Mouse (Mus musculus) testis, adult 2 months (tissue): Measurements from ENCODE around the gene Pgs1. TPM values are rescaled to one million over a fixed set of nuclear protein-coding genes. Genes with fewer than 3 reads are reported as not detected.

Experiments
- H3K27ac ChIP-seq: fragments of 200-500 bp; 2 replicates; pipeline ENCODE4 v1.5.1; 2012; ENCODE audit warnings: low read depth, low read length; ENCODE audit not compliant: control insufficient read depth, insufficient read depth
- H3K27me3 ChIP-seq: fragments of 200-500 bp; 2 replicates; pipeline ENCODE4 v1.6.1; 2012; ENCODE audit warnings: mild to moderate bottlenecking, low read length, moderate library complexity; ENCODE audit not compliant: control insufficient read depth, insufficient read depth
- H3K36me3 ChIP-seq: fragments of 200-500 bp; 2 replicates; pipeline ENCODE4 v1.6.1; 2012; ENCODE audit warnings: mild to moderate bottlenecking, low read length; ENCODE audit not compliant: control insufficient read depth, insufficient read depth
- H3K4me1 ChIP-seq: fragments of 200-500 bp; 2 replicates; pipeline ENCODE4 v1.6.1; 2012; ENCODE audit warnings: low read length; ENCODE audit not compliant: control insufficient read depth, insufficient read depth
- H3K4me3 ChIP-seq: fragments of 200-500 bp; 2 replicates; pipeline ENCODE4 v1.5.1; 2012; ENCODE audit warnings: low read depth, mild to moderate bottlenecking, low read length, moderate library complexity, mixed read lengths; ENCODE audit not compliant: control insufficient read depth
- CTCF ChIP-seq: fragments of 200-500 bp; IDR thresholded peaks from 2 replicates; pipeline ENCODE4 v1.5.1; 2012; ENCODE audit warnings: low read depth, mild to moderate bottlenecking, inconsistent platforms, low read length, moderate library complexity; ENCODE audit not compliant: control insufficient read depth, insufficient read depth, insufficient replicate concordance
- POLR2A ChIP-seq: fragments of 200-500 bp; IDR thresholded peaks from 2 replicates; pipeline ENCODE4 v1.6.1; 2012; ENCODE audit warnings: low read depth, mild to moderate bottlenecking, inconsistent platforms, low read length, moderate library complexity; ENCODE audit not compliant: control insufficient read depth
- polyA plus RNA-seq: library from polyadenylated mRNA; depleted of rRNA; stranded (reverse); fragments of >200 nt; gene quantifications from 2 replicates; pipeline ENCODE4 v1.2.3, GENCODE M21; 2012

Pgs1 gene
- polyA plus RNA-seq, 1 experiment, result 55.3 TPM

DNA sequence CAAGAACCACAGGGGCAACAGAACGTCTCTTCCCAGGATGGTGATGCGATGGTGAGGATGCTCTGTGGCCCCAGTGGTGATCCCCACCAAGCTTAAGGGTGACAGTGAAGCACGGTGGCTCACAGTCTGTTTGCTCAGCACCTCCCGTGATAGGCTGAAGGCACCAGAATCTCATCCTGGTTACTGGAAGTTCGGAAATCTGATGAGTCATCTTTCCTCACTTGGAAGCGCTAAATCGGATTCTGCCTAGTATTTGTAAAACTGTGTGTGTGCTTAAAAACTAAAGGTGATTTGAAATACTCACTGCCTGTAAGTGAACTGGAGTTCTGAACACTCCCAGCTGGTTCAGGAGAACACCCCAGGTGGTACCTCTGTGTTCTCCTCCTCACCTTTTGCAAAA, 2.3 kb upstream of the Pgs1 start:
- H3K27me3 ChIP-seq, result no peaks in the 10 kb centered on the region
- H3K27ac ChIP-seq, result no peak overlapping the region
- H3K36me3 ChIP-seq, result no peaks in the 10 kb centered on the region
- no peak overlapping the region for H3K4me3 ChIP-seq
- H3K4me1 ChIP-seq, result peaks cover 12% of the 10 kb centered on the region
- TF ChIP-seq CTCF, result no peak
- TF ChIP-seq POLR2A, result no peak

DNA sequence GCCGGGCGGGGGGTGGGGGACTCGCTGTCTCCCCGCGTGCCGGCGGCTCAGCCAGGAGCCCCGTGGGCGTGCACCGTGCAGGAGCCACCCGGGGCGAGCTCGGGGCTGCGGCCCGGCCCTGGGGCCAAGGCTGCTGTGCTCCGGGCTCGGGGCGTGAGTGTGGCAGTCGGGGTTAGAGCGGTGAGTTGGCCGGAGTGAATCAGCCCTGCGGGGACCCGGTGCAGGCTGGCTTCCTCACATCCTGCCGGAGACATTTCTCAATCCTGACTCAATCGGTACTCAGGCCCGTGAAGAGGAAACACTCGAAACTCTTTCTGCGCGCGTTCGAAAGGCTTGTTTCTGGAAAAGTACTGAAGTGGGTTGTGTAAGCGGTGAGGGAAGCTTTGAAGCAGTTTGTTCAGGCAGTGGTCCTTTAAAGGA, 950 bp downstream of the Pgs1 start:
- H3K27ac ChIP-seq, result peak overlapping the region; percentile 42
- no peak for TF ChIP-seq CTCF
- no peak for TF ChIP-seq POLR2A
- H3K36me3 ChIP-seq, result no peaks in the 10 kb centered on the region
- peaks cover 10% of the 10 kb centered on the region for H3K4me1 ChIP-seq
- H3K27me3 ChIP-seq, result no peaks in the 10 kb centered on the region
- H3K4me3 ChIP-seq, result peak overlapping the region; percentile 93

DNA sequence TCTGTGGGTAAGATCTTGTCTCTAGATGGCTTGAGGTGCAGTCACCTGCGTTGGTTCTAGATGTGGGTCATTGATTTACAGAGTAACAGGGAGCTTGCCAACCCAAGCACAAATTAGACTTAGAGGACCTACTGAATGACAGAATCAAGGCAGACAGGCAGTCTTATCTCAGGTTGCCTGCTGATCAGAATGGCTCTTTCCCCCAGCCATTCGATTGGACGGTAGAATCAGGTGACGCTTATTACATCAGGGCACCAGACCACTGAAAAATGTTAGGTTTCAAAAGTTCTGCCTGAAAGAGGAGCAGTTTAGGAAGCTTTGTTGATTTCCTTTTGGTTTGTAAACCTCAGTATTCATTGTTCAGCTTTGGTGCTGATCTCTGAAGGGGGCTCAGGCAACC, 1.9 kb downstream of the Pgs1 start:
- H3K27ac ChIP-seq, result no peak overlapping the region
- H3K4me1 ChIP-seq, result peaks cover 10% of the 10 kb centered on the region

DNA sequence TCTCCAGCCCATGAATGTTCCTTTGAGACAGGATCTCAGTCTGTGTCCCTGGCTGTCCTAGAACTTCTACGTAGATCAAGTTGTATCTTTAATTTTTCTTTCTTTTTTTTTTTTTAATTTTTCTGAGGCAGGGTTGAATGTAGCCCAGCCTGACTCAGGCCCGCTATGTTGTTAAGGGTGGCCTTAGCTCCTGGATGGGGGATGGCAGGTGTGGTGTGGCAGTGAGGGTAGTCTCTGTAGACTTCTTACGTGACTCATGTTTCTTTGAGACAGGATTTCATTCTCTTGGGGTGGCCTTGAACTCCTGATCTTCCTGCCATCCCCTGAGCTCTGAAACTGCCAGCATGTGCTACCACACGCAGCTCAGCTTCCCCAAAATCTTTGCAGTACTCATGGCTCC, 3.1 kb downstream of the Pgs1 start:
- TF ChIP-seq POLR2A (no peak), CTCF (no peak)
- H3K27ac ChIP-seq, result no peak overlapping the region
- H3K4me3 ChIP-seq, result no peak overlapping the region
- no peaks in the 10 kb centered on the region for H3K27me3 ChIP-seq
- H3K4me1 ChIP-seq, result peaks cover 18% of the 10 kb centered on the region
- no peaks in the 10 kb centered on the region for H3K36me3 ChIP-seq

More for the DNA sequence above, 1.9 kb downstream of the Pgs1 start:
- Histone ChIP-seq H3K36me3 (no peaks in the 10 kb centered on the region), H3K4me3 (no peak overlapping the region; the same call in 1 of the 2 replicates), H3K27me3 (no peaks in the 10 kb centered on the region)
- TF ChIP-seq POLR2A, result no peak
- TF ChIP-seq CTCF, result no peak

DNA sequence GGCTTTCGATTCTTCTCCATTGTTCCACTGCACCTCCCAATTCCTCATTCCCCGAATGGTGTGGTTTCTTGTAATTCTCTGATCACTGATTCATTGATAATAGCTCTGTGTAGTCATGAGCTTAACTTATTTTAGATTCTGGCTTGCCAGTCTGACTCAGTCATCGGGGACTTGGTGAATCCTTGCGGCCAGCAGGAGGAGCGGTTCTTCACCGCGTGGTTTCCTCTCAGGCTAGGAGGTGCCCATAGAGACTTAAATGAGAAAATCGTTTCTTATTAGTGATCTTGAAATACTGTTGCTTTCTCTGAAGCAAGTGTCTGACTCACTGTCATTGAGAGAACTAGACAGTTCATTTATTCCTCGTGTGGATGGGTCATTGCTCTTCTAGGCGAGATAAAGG, 3.8 kb downstream of the Pgs1 start:
- Histone ChIP-seq H3K4me3 (no peak overlapping the region), H3K27ac (no peak overlapping the region), H3K4me1 (peaks cover 18% of the 10 kb centered on the region), H3K36me3 (no peaks in the 10 kb centered on the region), H3K27me3 (no peaks in the 10 kb centered on the region)
- TF ChIP-seq CTCF (no peak; the same call in 1 of the 2 replicates), POLR2A (no peak)

DNA sequence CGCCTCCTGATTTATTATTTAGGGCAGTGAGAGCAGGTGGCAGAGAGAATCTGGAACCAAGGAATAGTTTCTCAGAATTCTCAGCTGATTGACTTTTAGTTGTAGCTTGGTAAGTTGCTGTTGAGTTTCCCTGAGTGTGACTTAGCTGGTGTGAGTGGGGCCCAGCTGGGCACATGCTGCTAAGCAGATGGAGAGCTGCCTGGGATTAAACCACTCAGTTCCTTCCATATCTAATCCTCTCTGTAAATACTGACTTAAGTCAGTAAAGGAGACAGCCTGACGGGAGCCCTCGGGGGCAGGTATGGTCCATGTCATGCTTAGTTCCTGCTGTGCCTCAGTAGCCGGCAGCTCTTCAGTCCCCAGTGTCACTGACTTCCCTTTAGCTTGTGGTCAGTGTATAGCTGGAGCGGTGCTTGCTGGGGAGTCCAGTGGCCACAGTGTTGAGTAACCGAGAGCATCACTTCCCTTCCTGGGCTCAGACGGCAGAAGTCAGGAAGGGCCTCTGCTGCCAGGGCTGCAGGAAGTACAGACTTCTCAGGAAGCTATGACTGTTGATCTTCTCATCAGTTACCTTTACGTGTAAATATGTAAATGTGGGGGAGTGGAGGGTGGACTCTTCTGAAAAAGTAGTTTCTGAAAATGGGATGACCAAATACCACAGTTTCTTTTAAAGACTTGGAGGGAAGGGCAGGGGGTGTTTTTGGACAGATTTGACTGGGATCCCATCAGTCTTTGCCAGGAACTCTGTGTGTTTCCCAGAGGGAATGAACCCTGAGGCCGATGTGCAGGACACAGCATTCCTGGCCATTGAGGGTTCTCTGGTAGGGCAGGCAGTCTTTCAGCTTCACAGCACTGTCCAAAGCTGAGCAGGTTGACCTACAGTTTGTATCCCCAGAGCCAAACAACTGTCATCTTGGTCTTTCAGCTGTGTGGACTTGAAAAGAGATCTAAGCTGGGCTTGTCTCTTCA, 5.7 kb downstream of the Pgs1 start:
- Histone ChIP-seq H3K4me3 (no peak overlapping the region), H3K27ac (no peak overlapping the region), H3K4me1 (peaks cover 12% of the 10 kb centered on the region), H3K36me3 (no peaks in the 10 kb centered on the region), H3K27me3 (no peaks in the 10 kb centered on the region)
- TF ChIP-seq CTCF, result no peak
- no peak for TF ChIP-seq POLR2A

DNA sequence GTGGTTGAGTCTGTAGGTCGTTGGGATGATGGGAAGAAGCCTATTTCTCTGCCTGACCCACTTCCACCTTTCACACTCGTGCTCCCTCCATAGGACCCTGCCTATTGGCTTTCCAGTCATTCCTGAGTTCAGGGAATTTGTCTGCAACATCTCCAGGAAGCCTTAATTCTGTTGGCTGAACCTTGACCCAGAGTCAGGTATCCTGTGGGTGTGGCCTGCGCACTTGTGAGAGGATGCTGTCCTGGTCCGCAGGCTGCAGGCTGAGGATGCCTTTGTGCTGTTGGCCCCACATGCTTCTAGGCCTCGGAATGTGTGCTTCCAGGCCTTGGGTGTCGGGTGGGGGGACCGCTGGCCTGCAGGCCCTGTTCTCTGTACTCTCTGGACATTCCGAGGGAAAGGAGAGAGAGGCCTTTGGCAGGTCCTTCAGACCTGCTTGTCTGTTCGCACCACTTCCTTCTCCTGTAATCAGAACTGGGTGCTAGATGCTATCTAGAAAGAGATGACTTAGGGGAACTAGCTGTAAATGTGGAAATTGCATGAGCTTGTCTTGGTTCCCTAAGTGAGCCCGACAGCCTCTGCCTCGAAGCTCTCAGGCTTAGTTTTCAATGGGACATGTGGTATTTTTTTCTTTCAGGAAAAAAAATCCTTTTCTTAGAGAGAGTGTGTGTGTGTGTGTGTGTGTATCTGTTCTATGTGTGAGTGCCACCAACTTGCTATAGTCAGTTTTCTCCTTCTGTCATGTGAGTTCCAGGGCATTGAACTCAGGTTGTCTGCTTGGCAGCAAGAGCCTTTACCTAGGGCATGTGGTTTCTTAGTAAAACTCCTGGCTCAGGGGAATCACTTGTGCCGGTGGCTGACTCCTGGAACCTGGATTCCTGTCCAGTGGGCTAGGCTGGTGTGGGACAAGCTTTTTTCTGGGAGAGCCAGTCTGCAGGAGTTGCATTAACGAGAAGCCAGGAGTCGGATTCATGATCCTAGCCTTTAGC, 7.4 kb downstream of the Pgs1 start:
- H3K4me1 ChIP-seq, result peaks cover 8% of the 10 kb centered on the region
- H3K4me3 ChIP-seq, result no peak overlapping the region
- H3K27ac ChIP-seq, result no peak overlapping the region
- TF ChIP-seq CTCF (no peak), POLR2A (no peak)
- no peaks in the 10 kb centered on the region for H3K27me3 ChIP-seq
- H3K36me3 ChIP-seq, result peaks cover 2% of the 10 kb centered on the region; the same call in 1 of the 2 replicates
